Mouse (Mus musculus) hematopoietic stem cell, adult 5-6 weeks (primary cell): ENCODE results near the gene Chmp2a. TPM values are rescaled to one million over a fixed set of nuclear protein-coding genes. Genes with fewer than 3 reads are reported as not detected.

Experiments
- ATAC-seq, 2 experiments: fragments of 125-278 bp in 1 of 2; replicated peaks in 1 of 2; 2 replicates each; pipeline ENCODE4 v1.8.0; 2016 to 2017; ENCODE audit warnings: inconsistent platforms in 2 of 2, mild to moderate bottlenecking in 2 of 2, moderate number of reproducible peaks in 2 of 2, low read depth in 1 of 2, moderate TSS enrichment in 1 of 2; ENCODE audit not compliant: low FRiP score in 2 of 2, poor library complexity in 2 of 2, severe bottlenecking in 2 of 2, insufficient read depth in 1 of 2, low TSS enrichment in 1 of 2
- total RNA-seq: library from RNA; stranded (forward); fragments of 172-1452, 232-1000 nt; gene quantifications from 2 replicates; pipeline ENCODE4 v1.2.3, GENCODE M21; 2017

The Chmp2a gene
- total RNA-seq, 1 experiment from 2014 or later: 165 TPM

GRCm38 (mm10) chr7:13010005-13010908 lies 24.4 kb downstream of the Chmp2a start, which contains the start of gene Zbtb45:
Gene Zbtb45, minus strand, starts transcription at chr7:13010034.
- ATAC-seq: peak in 1 of 2 experiments; percentile 77; a peak in 1 of 4 replicates

GRCm38 (mm10) chr7:13009143-13010004 lies 25.2 kb downstream of the Chmp2a start:
- ATAC-seq: peak; percentile 84

GRCm38 (mm10) chr7:13007341-13008092 lies 27.1 kb downstream of the Chmp2a start:
- no peak for ATAC-seq

- ATAC-seq: no peak
Observed at GRCm38 (mm10) chr7:13006531-13006930, 28.1 kb downstream of the Chmp2a start.

GRCm38 (mm10) chr7:13006011-13006410 lies 28.6 kb downstream of the Chmp2a start:
- ATAC-seq: no peak

GRCm38 (mm10) chr7:13003380-13003779 lies 31.2 kb downstream of the Chmp2a start:
- ATAC-seq: no peak

- ATAC-seq: no peak
Observed at GRCm38 (mm10) chr7:13001584-13001983, 33.0 kb downstream of the Chmp2a start.

GRCm38 (mm10) chr7:12998851-12999250 lies 35.8 kb downstream of the Chmp2a start, which contains the start of gene Trim28:
Gene Trim28, plus strand, starts transcription at chr7:12999114.
- ATAC-seq: no peak

- no peak for ATAC-seq
Observed at GRCm38 (mm10) chr7:12998053-12998452, 36.6 kb downstream of the Chmp2a start, which contains the start of gene Slc27a5. Gene Slc27a5, minus strand, starts transcription at chr7:12998192.

- ATAC-seq: no peak
Observed at GRCm38 (mm10) chr7:12997230-12997629, 37.4 kb downstream of the Chmp2a start.

- ATAC-seq: no peak
Observed at GRCm38 (mm10) chr7:12995862-12996261, 38.7 kb downstream of the Chmp2a start.

- no peak for ATAC-seq
Observed at GRCm38 (mm10) chr7:12993148-12993547, 41.5 kb downstream of the Chmp2a start.

GRCm38 (mm10) chr7:12992222-12992621 lies 42.4 kb downstream of the Chmp2a start:
- ATAC-seq: peak; percentile 59 to 64

GRCm38 (mm10) chr7:12987409-12988189 lies 47.0 kb downstream of the Chmp2a start:
- no peak for ATAC-seq

GRCm38 (mm10) chr7:12986906-12987305 lies 47.7 kb downstream of the Chmp2a start:
- no peak for ATAC-seq

GRCm38 (mm10) chr7:12985724-12986123 lies 48.9 kb downstream of the Chmp2a start:
- ATAC-seq: no peak
